ENCODE assay signal across 7 mouse cellular contexts in genomic region chr1:160308996-160309395, GRCm38 (mm10).
DNase-seq lines count a peak whose midpoint lies in the region; ATAC-seq and TF ChIP-seq lines count a peak whose summit lies in the region.

No protein-coding gene starts in this region.

- peaks cover 3% of the 10 kb centered on the region; the same call in 1 of the 2 replicates for H3K79me2 ChIP-seq in MEL (ENCODE audit: control insufficient read depth, insufficient read depth, low read length, poor library complexity)

- intact Hi-C loops in left cerebral cortex, postnatal 25 days (cut with DNase I), result no loop called here

- H3K9ac ChIP-seq in MEL (ENCODE audit: control insufficient read depth, low read depth, low read length, poor library complexity, severe bottlenecking), result peak overlapping the region; percentile 48; the same call in 1 of the 2 replicates
- no peak overlapping the region for H3K9ac ChIP-seq in kidney, postnatal 0 days (ENCODE audit: low read depth, low read length)

- H3K4me2 ChIP-seq in kidney, postnatal 0 days (ENCODE audit: low read length), result peak overlapping the region; percentile 21; the same call in 1 of the 2 replicates

- H3K4me3 ChIP-seq in MEL (ENCODE audit: control insufficient read depth in 1 of 2, insufficient read depth in 1 of 2, low read depth in 2 of 2, low read length in 2 of 2), result peak overlapping the region; percentile 28 to 37
- H3K4me3 ChIP-seq in kidney, postnatal 0 days (replicated peaks; ENCODE audit: low read depth, low read length), result no peak overlapping the region

- TF ChIP-seq EP300 in MEL (IDR thresholded peaks at IDR 0.05; ENCODE audit: low read depth in 1 of 2, low read length in 2 of 2), result peak; percentile 30 to 56; a peak in 3 of 4 replicates

- peaks cover 22 to 27% of the 10 kb centered on the region in 2 experiments for H3K4me1 ChIP-seq in MEL (ENCODE audit: control insufficient read depth in 1 of 2, insufficient read depth in 2 of 2, low read length in 2 of 2)
- 0 out of 2 replicates have a peak, but pooled peaks cover 4% of the 10 kb centered on the region for H3K4me1 ChIP-seq in kidney, postnatal 0 days (replicated peaks; ENCODE audit: insufficient read depth, low read length)

- H3K27me3 ChIP-seq in MEL (ENCODE audit: control insufficient read depth in 1 of 2, insufficient read depth in 2 of 2, low read length in 2 of 2), result no peaks in the 10 kb centered on the region
- H3K27me3 ChIP-seq in kidney, postnatal 0 days (ENCODE audit: insufficient read depth, low read length), result no peaks in the 10 kb centered on the region

- peaks cover 0 to 37% of the 10 kb centered on the region in 2 experiments; a peak in 2 of 4 replicates for H3K36me3 ChIP-seq in MEL (ENCODE audit: control insufficient read depth in 1 of 2, insufficient read depth in 2 of 2, low read length in 2 of 2)
- no peaks in the 10 kb centered on the region for H3K36me3 ChIP-seq in kidney, postnatal 0 days (ENCODE audit: insufficient read depth, low read length)

- H3K27ac ChIP-seq in MEL (ENCODE audit: control insufficient read depth, low read depth, low read length), result 0 out of 2 replicates have a peak overlapping the region, but pooled peaks have one; percentile 4
- H3K27ac ChIP-seq in kidney, postnatal 0 days, result no peak overlapping the region

- H3K9me3 ChIP-seq in MEL (replicated peaks; ENCODE audit: insufficient read depth, low read length), result no peaks in the 10 kb centered on the region
- no peaks in the 10 kb centered on the region for H3K9me3 ChIP-seq in kidney, postnatal 0 days (replicated peaks; ENCODE audit: low read length)

- ATAC-seq in kidney, postnatal 0 days (replicated peaks; ENCODE audit: low FRiP score, low read depth), result no peak
- peak; percentile 83 for ATAC-seq in megakaryocyte, adult 5-6 weeks (ENCODE audit: poor library complexity, severe bottlenecking)

- TF ChIP-seq CTCF in MEL (IDR thresholded peaks at IDR 0.05 in 2 of 3, conservative IDR thresholded peaks at IDR 0.05 in 1 of 3; ENCODE audit: control insufficient read depth in 1 of 3, insufficient read depth in 1 of 3, low read depth in 2 of 3, low read length in 3 of 3, poor library complexity in 1 of 3, severe bottlenecking in 1 of 3), result peak in 1 of 3 experiments; percentile 8; a peak in 1 of 6 replicates
- TF ChIP-seq CTCF in kidney, postnatal 0 days (IDR thresholded peaks at IDR 0.05; ENCODE audit: low read depth), result peak; percentile 27; the same call in 1 of the 2 replicates

- no peak for TF ChIP-seq RAD21 in MEL (IDR thresholded peaks at IDR 0.05; ENCODE audit: low read depth, low read length)

- TF ChIP-seq POLR2A in MEL (IDR thresholded peaks at IDR 0.05; ENCODE audit: control insufficient read depth in 1 of 2, insufficient read depth in 1 of 2, low read depth in 1 of 2, low read length in 2 of 2, poor library complexity in 1 of 2), result no peak

- DNase-seq in CD8-positive naive resting alpha-beta T cell, adult 2 months (ENCODE audit: low read depth in 2 of 2, low spot score in 2 of 2), result peak; percentile 46 to 55
- DNase-seq in MEL (ENCODE audit: low read depth, low spot score), result peak; percentile 61
- DNase-seq in kidney, postnatal 0 days (ENCODE audit: low spot score), result no peak
- peak; percentile 79 for DNase-seq in urinary bladder, postnatal 14 days (ENCODE audit: low spot score)
- no peak for DNase-seq in left cerebral cortex, postnatal 25 days (ENCODE audit: low spot score in 2 of 2)
- no peak for DNase-seq in layer of hippocampus, adult 8-10 months (ENCODE audit: low spot score in 2 of 2)

- WGBS in kidney, postnatal 0 days, result 42% methylated on average over 7 of the region's 7 CpGs

TF ChIP-seq in MEL, 35 proteins besides CTCF, POLR2A, EP300 and RAD21:
- TF ChIP-seq E2F4 (IDR thresholded peaks at IDR 0.05; ENCODE audit: borderline replicate concordance, low read depth, low read length) (no peak), POLR2AphosphoS2 (IDR thresholded peaks at IDR 0.05; ENCODE audit: low read length) (no peak), MYC (IDR thresholded peaks at IDR 0.05; ENCODE audit: low read depth, low read length) (0 out of 2 replicates have a peak, but pooled peaks have one; percentile 20), CHD1 (IDR thresholded peaks at IDR 0.05; ENCODE audit: low read depth, low read length) (no peak), MAFK (IDR thresholded peaks at IDR 0.05; ENCODE audit: borderline replicate concordance, low read depth, low read length) (no peak), GATA1 (IDR thresholded peaks at IDR 0.05; ENCODE audit: low read depth, low read length) (no peak; the same call in 1 of the 2 replicates), ZNF384 (IDR thresholded peaks at IDR 0.05; ENCODE audit: low read depth, low read length) (no peak), MAX (IDR thresholded peaks at IDR 0.05; ENCODE audit: low read length) (no peak), ZKSCAN1 (IDR thresholded peaks at IDR 0.05; ENCODE audit: low read depth, low read length) (no peak), USF2 (IDR thresholded peaks at IDR 0.05; ENCODE audit: borderline replicate concordance in 1 of 2, insufficient read depth in 1 of 2, low read depth in 1 of 2, low read length in 2 of 2) (no peak), SIN3A (IDR thresholded peaks at IDR 0.05; ENCODE audit: low read length) (no peak; the same call in 1 of the 2 replicates), JUND (IDR thresholded peaks at IDR 0.05; ENCODE audit: low read depth, low read length) (no peak), ETS1 (IDR thresholded peaks at IDR 0.05; ENCODE audit: low read depth, low read length) (peak; percentile 46; the same call in 1 of the 2 replicates), CHD2 (IDR thresholded peaks at IDR 0.05; ENCODE audit: low read length) (no peak), ZMIZ1 (IDR thresholded peaks at IDR 0.05; ENCODE audit: low read depth, low read length) (no peak), ELF1 (IDR thresholded peaks at IDR 0.05; ENCODE audit: low read depth, low read length) (no peak), MEF2A (IDR thresholded peaks at IDR 0.05; ENCODE audit: extremely low read depth, insufficient replicate concordance, low read depth, low read length, poor library complexity, severe bottlenecking) (no peak), MXI1 (IDR thresholded peaks at IDR 0.05; ENCODE audit: low read depth, low read length) (0 out of 2 replicates have a peak, but pooled peaks have one; percentile 22), NELFE (IDR thresholded peaks at IDR 0.05; ENCODE audit: low read depth, low read length) (no peak), NRF1 (IDR thresholded peaks at IDR 0.05; ENCODE audit: insufficient read depth, low read depth, low read length, poor library complexity, severe bottlenecking) (no peak), TCF12 (IDR thresholded peaks at IDR 0.05; ENCODE audit: low read depth, low read length) (peak; percentile 63), TBP (IDR thresholded peaks at IDR 0.05; ENCODE audit: low read depth, low read length) (0 out of 2 replicates have a peak, but pooled peaks have one; percentile 19), HCFC1 (IDR thresholded peaks at IDR 0.05; ENCODE audit: low read depth, low read length) (no peak), UBTF (IDR thresholded peaks at IDR 0.05; ENCODE audit: borderline replicate concordance, insufficient read depth, low read depth, low read length) (no peak), BHLHE40 (IDR thresholded peaks at IDR 0.05; ENCODE audit: borderline replicate concordance, low read depth, low read length) (no peak), MAZ (IDR thresholded peaks at IDR 0.05; ENCODE audit: low read depth, low read length) (no peak), USF1 (IDR thresholded peaks at IDR 0.05; ENCODE audit: low read depth, low read length) (no peak), MYB (IDR thresholded peaks at IDR 0.05; ENCODE audit: low read depth, low read length) (no peak)

Comparison
In these comparisons a context has a peak if more than half of its experiments do, and no peak if none do; other contexts are left out.
1. DNase-seq: peak in CD8-positive naive resting alpha-beta T cell, adult 2 months (2 of 2), MEL (single experiment) and urinary bladder, postnatal 14 days (single experiment); none in kidney, postnatal 0 days (single experiment), left cerebral cortex, postnatal 25 days (0 of 2) and layer of hippocampus, adult 8-10 months (0 of 2).